Mouse (Mus musculus) left cerebral cortex, adult 2 months (tissue): Measurements from ENCODE around the gene Rnd3. TPM values are rescaled to one million over a fixed set of nuclear protein-coding genes. Genes with fewer than 3 reads are reported as not detected.
A peak's percentile ranks its signal among the peaks of the same experiment; 100 is the strongest.

Experiments used
- DNase-seq, 2 experiments: peaks; one replicate each; pipeline ENCODE4 v3.0.0; 2021 to 2022; ENCODE audit warnings: low spot score in 2 of 2, mixed read lengths in 1 of 2; ENCODE audit errors: extremely low spot score in 1 of 2
- H3K27ac ChIP-seq: fragments of 200-600 bp; 2 replicates; pipeline ENCODE4 v1.8.1; 2022
- H3K4me3 ChIP-seq: fragments of 200-600 bp; 2 replicates; pipeline ENCODE4 v1.8.1; 2022
- CTCF ChIP-seq: fragments of 200-600 bp; IDR thresholded peaks from 2 replicates; pipeline ENCODE4 v1.8.1; 2022; ENCODE audit warnings: antibody characterized with exemption, mild to moderate bottlenecking, moderate library complexity
- intact Hi-C: fragments of 180-260 bp; cut with DNase I; formaldehyde crosslinking; loops from one replicate; pipeline ENCODE4 v1.15.1; 2025
- total RNA-seq, 2 experiments: library from RNA; stranded (reverse); gene quantifications; 2 replicates each; pipeline ENCODE4 v1.2.3; 2021

Rnd3 gene
- total RNA-seq, 2 experiments from 2014 or later: 19.5 to 21.9 TPM

DNA sequence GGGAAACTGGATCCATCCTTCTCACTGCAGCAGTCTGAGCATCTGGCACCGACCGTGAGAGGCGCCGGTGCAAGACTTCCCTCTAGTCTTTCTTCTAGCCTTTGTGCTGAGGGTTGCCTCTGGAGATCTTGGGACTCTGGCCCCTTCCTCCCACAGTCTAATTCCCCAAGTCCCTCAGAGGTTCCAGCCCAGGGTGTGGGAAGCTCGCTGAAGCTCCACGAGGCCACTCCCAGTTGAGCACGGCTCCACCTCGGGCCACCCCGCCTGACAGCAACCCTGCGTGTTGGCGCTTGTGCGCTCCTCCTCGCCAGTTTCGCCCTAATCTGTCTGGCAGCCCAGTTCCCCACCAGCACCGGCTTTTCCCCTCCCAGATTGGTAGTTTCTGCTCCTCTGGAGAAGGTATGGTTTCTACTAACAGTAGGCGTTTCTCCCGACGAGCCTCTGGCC lies 2.0 kb downstream of the Rnd3 start:
- peak overlapping the region; percentile 90 for H3K4me3 ChIP-seq
- intact Hi-C loops: loop anchor here (2.0 to 5.0 kb wide), 6 partner anchors 176 to 840 kb away; no protein-coding TSS in a partner anchor
- DNase-seq: peak; percentile 73 to 76
- no peak for TF ChIP-seq CTCF
- peak overlapping the region; percentile 96 for H3K27ac ChIP-seq

DNA sequence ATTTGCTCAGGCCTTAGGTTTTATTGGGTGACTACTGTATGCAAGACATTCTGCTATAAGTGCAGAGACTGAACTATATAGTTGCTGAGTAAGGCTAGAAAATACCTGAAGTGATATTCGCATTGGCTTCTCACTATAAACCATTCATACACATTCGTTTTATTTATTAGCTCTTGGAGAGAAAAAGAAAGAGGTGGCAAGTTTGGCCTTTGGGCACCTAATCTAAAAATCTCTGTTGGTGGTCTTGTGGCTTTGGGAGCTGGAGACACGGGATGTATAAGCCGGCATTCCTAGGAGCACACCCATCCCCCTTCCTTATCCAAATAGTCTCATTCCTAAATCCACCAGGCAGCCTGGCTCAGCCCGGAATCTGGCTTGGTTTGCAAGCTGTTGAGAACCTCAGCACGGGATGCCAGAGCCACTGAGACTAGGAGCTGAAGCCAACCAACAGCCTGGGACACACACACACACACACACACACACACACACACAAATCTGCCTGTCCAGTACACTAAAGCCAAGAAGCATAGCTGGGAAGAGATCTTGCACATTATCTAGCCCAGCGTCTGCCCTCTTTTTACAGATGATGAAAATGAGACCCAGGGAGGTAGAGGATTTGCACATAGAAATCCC lies 3.0 kb downstream of the Rnd3 start:
- Histone ChIP-seq H3K27ac (peak overlapping the region; percentile 96; the same call in 1 of the 2 replicates), H3K4me3 (peak overlapping the region; percentile 90)
- intact Hi-C loops: loop anchor here (2.0 to 5.0 kb wide), 6 partner anchors 175 to 839 kb away; no protein-coding TSS in a partner anchor
- DNase-seq: peak; percentile 26 to 28
- TF ChIP-seq CTCF: no peak

DNA sequence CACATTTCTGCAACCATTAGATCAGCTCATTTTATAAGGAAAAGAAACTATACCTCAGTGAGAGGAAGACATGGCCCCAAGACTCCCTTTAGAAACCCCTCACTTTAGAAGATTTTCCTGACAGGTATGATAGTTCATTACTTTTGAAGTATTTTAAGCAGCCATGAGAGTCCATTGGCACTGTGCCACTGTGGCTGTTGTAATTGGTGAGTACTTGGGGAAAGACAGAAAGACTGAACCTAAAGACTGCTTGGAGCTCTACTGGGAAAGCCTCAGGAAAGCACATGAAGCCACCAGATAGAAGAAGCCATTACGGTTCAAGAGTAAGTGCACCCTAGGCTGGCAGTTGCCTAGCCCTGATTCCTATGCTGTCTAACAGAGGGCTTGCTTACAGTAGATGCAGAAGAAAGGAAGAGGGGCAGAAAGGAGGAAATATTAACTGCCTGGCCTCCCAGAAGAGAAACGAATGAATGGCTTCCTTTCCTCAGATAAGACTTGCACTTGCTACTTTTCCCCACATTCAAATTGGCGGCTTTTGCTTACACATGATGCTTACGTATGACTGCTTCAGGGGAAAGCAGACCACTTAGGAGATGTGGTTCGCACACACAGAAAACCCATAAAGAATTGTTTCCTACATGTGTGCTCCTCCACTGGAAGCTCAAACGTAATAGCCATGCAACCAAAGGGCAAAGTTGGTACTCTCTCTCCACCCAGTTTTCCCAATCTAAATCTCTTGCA lies 4.4 kb downstream of the Rnd3 start:
- Histone ChIP-seq H3K27ac (no peak overlapping the region), H3K4me3 (no peak overlapping the region; the same call in 1 of the 2 replicates)
- intact Hi-C loops: loop anchor here (5.0 kb wide), 4 partner anchors 238 to 837 kb away; no protein-coding TSS in a partner anchor
- DNase-seq: no peak
- no peak for TF ChIP-seq CTCF

DNA sequence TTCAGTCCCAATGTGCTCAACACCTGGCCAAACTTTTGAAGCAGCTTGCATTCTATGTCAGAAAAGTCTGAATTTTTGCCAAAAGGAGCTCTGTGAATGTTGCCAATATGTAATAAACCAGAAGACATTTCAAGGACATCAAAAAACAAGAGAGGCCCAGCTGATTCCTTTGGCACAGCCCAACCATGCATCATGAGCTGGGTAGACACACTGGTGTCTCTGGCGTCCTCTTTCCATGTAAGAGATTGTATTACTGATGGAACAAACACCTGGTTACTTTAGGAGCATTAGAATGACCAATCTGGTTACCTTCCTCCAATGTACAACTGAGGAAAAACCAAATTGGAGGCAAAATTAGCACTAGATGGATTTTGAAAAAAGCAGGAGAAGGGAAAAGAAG lies 6.5 kb downstream of the Rnd3 start:
- DNase-seq: no peak
- H3K27ac ChIP-seq: no peak overlapping the region
- intact Hi-C loops: no loop called here
- no peak overlapping the region for H3K4me3 ChIP-seq
- TF ChIP-seq CTCF: no peak

DNA sequence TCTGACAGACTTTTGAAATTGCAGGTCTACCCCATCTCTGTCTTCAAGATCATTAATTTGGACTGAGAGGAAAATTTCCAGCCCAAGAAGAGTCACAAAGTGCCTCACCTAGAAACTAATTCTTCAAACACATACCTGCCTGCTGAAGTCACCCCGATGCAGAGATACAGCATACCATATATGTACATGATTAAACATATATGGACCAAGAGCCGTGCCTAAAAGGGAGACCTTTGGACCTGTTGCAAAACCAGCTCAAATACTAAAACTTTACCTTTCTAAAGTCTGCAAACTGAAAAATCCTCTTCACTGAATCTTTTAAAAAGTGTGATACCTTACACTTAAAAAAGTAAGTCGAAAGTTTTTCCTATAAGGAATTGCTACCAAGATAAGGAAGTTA lies 7.6 kb downstream of the Rnd3 start:
- intact Hi-C loops: no loop called here
- Histone ChIP-seq H3K27ac (no peak overlapping the region), H3K4me3 (no peak overlapping the region)
- no peak for TF ChIP-seq CTCF
- DNase-seq: no peak

DNA sequence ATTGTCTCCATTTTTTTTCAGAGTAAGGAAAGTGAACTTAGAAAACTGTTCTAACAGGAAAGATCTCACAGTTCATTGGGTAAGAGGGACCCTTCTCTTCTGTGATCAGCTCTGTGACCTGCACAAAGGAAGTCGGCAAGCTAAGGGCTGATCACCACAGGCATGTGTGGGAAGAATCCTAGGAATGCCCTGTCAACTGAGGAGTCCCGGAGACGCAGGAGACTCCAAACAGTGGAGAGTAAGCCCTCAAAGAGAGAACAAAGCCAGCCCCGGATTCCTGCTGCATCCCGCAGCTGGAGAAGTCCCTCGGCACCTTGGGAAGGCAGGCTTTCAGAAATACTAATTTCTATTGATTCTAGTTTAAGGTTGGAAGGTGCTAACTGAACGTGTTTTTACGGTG lies 8.4 kb downstream of the Rnd3 start:
- TF ChIP-seq CTCF: no peak

DNA sequence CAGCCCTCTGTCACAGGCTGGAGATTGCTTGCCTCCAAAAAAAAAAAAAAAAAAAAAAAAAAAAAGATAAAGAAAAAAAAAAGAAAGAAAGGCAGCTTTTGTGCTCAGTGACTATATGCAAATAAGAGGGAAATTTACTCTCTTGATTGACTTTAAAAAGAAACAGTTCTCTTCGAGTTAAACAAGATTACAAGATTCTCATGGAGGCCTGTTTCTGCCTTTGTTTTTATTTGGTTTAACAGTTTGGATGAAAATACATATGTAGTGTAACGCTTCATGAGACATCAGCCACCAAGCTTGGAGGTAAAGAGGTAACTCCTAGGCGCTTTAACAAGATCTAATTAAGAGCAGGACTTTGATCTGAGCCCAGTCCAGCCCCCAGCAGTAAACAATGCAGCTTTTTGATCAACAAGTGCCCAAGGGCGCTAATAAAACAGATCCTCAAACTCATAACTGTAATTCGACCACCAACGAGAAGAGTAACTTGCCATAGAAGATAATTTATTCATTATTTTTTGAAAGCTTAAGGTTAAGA lies 8.9 kb downstream of the Rnd3 start:
- no peak for TF ChIP-seq CTCF
- no peak for DNase-seq
- intact Hi-C loops: no loop called here
- Histone ChIP-seq H3K4me3 (no peak overlapping the region), H3K27ac (no peak overlapping the region)

More for the DNA sequence above, 8.4 kb downstream of the Rnd3 start:
- Histone ChIP-seq H3K27ac (no peak overlapping the region), H3K4me3 (no peak overlapping the region)
- intact Hi-C loops: no loop called here
- DNase-seq: no peak

DNA sequence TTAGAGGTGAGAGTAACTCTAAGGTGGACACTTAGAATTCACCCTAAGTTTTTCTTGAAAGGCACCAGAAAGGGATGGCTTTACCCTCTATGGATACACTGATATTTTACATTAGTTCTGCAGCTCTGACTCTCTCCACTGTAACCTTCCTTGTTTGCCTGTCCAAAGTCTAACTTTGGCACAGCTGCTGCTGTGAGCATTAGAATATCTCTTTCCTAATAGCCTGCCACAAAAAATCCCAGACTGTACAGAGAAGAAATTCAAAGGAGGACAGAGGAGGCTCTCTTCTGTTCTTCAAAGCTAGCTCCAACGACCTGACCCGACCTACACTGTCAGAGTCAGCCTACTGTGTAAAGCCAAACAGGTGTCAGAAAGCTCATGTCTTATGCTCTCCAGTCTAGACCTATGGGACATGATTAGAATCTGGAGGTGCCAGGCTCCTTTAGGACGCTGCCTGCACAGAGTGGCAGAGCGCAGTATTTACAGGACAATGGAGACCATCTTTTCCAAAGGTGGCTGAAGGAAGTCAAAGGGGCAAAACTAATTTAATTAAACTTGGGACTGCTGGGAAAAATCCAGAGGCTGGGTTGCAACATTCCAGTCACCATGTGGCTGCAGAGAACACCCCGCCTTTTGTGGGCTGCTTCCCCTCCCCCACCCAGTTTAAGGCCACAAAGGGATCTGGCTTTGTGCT lies 9.5 kb downstream of the Rnd3 start:
- H3K27ac ChIP-seq: no peak overlapping the region
- no peak for TF ChIP-seq CTCF
- no peak for DNase-seq
- H3K4me3 ChIP-seq: no peak overlapping the region
- intact Hi-C loops: no loop called here

DNA sequence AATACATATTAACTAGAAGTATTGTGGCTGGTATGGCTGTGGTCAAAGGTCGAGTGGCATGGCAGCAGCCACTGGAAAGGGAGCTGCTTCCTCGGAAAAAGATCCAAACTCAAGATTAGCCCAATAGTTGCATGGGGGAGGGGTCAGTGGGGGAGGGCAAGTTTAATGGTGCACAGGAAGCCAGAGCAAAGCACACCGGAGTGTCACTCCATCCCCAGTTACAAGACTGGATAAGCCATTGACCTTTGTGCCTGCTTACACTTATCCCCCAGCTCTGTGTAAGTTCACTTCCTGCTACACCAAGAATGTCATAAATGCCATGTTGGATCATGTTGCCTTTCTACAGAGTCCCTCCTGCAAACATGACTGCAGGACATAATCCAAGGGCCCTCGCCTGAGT lies 11.2 kb downstream of the Rnd3 start:
- no peak for TF ChIP-seq CTCF
- Histone ChIP-seq H3K27ac (no peak overlapping the region), H3K4me3 (no peak overlapping the region)
- intact Hi-C loops: no loop called here
- no peak for DNase-seq

DNA sequence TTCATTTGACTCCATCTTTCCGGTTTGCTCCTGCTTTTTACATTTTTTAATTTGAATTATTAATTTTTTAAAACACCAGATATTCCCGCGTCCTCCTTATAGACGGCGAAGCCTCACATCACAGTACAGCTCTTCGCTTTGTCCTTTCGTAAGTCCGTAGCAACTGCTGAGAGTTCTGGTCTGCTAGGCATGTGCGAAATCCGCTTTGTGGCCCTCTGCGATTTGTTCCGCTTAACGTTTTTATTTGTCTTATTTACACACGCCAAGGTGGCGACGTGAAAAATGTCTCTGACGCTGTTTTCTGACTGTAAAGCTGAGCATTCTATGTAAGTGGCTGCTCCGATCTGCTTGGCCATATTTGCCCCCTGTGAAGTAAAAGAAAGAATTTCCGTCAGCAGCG lies 16.7 kb downstream of the Rnd3 start:
- no peak for TF ChIP-seq CTCF
- intact Hi-C loops: no loop called here
- H3K27ac ChIP-seq: no peak overlapping the region
- H3K4me3 ChIP-seq: no peak overlapping the region
- no peak for DNase-seq

DNA sequence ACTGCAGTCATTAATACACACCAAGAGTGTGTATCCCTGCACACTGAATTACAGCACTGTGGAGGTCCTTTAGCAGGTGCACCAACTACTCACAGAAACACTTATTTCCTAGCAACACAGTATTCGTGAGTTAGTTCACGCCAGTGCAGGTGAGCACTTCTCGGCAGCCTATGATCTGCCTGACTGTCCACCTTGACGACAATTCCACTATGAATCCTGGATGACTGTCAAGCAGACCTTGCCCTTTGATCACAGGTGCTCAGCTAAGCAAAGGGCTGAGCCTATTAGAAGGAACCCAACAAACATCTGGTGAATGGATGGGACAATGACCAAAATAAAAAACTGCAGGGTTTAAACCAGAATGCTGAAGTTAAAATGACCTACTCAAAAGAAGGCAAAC lies 20.8 kb downstream of the Rnd3 start:
- intact Hi-C loops: no loop called here
- TF ChIP-seq CTCF: no peak
- no peak overlapping the region for H3K4me3 ChIP-seq
- no peak overlapping the region for H3K27ac ChIP-seq
- DNase-seq: no peak

DNA sequence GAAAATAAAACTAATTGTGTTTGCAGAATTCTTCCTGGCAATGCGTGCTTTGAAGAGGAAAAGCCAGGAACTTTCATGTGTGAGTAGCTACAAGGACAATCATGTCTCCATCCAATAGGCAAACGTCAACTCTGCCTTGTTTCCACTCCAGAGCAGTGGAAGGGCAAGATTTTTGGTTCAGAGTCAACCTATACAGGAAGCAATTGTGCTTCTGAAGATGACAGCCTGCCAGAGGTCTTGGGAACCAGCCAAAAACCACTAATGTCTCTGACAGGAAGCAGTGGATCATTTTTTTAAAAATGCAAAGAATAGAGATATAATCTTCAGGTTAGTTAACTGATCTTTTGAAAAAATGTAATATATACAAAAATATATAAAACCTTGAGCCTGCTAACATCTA lies 38.6 kb downstream of the Rnd3 start:
- no peak for TF ChIP-seq CTCF
- no peak for DNase-seq
- no peak overlapping the region for H3K27ac ChIP-seq
- no peak overlapping the region for H3K4me3 ChIP-seq
- intact Hi-C loops: no loop called here
